Mouse (Mus musculus) forebrain, embryonic 13.5 days (tissue): ENCODE results near the gene Olfr49. TPM values are rescaled to one million over a fixed set of nuclear protein-coding genes. Genes with fewer than 3 reads are reported as not detected.

Experiments
- ATAC-seq: fragments of 200-750 bp; cut with Nextera tagmentation; 2 replicates; pipeline ENCODE4 v1.8.0; 2017
- H3K27ac ChIP-seq: fragments of 300-500 bp; sonication (generic); 2 replicates; pipeline ENCODE4 v1.5.1; 2015; ENCODE audit warnings: inconsistent platforms, mild to moderate bottlenecking, moderate library complexity
- H3K27me3 ChIP-seq: fragments of 300-500 bp; sonication (generic); 2 replicates; pipeline ENCODE4 v1.6.1; 2015; ENCODE audit warnings: mild to moderate bottlenecking, inconsistent platforms
- H3K36me3 ChIP-seq: fragments of 300-500 bp; sonication (generic); 2 replicates; pipeline ENCODE4 v1.6.1; 2015; ENCODE audit warnings: mild to moderate bottlenecking, inconsistent platforms; ENCODE audit not compliant: poor library complexity, severe bottlenecking
- H3K4me1 ChIP-seq: fragments of 300-500 bp; sonication (generic); 2 replicates; pipeline ENCODE4 v1.6.1; 2015; ENCODE audit warnings: inconsistent platforms
- H3K4me2 ChIP-seq: fragments of 300-500 bp; sonication (generic); 2 replicates; pipeline ENCODE4 v1.6.1; 2015; ENCODE audit warnings: inconsistent platforms, mild to moderate bottlenecking, moderate library complexity
- H3K4me3 ChIP-seq: fragments of 300-500 bp; sonication (generic); 2 replicates; pipeline ENCODE4 v1.5.1; 2015; ENCODE audit warnings: mild to moderate bottlenecking, inconsistent platforms
- H3K9ac ChIP-seq: fragments of 300-500 bp; sonication (generic); 2 replicates; pipeline ENCODE4 v1.6.1; 2015; ENCODE audit warnings: mild to moderate bottlenecking, inconsistent platforms
- H3K9me3 ChIP-seq: fragments of 300-500 bp; sonication (generic); replicated peaks from 2 replicates; pipeline ENCODE4 v1.6.1; 2016; ENCODE audit warnings: inconsistent platforms
- WGBS: fragments of 180-500 bp; shearing (Covaris S2); methylation state at CpG from one replicate; pipeline ENCODE4 v1.1.7; 2015; 5-methylcytosine and 5-hydroxymethylcytosine counted together
- polyA plus RNA-seq: library from polyadenylated mRNA; unstranded; fragments of >200 nt; fragmentation: Nextera tagmentation; extraction: Ambion mirVana; gene quantifications from 2 replicates; pipeline ENCODE4 v1.2.1, GENCODE M21; 2015

The Olfr49 gene
- not detected in 2 replicates for polyA plus RNA-seq

DNA sequence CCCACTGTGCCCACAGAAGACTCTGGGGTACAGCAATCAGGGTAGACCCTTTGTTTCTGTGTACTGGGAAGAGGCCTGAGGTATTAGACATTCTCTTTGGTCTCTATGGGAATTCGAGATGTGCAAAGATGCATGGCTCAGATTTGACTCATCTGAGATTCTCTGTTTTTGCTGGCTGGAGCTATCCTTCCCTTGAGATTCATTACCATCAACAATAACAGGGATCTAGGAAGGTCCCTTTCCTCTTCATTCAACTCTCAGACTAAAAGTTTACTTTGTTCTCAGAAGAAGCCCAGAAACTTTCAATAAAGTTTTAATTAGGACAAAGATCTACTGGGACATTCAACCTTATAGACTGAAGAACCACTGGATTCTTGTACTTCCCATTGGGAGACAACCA lies at the start of gene Olfr49:
Gene Olfr49, minus strand, starts transcription at position 101 of the 400 bp plus-strand sequence.
- no peak within 1 kb of the TSS for H3K9ac ChIP-seq
- no peak within 1 kb of the TSS for H3K4me3 ChIP-seq
- no peaks in the 10 kb centered on the region for H3K9me3 ChIP-seq
- no peak within 1 kb of the TSS for H3K4me2 ChIP-seq
- no peaks in the 10 kb centered on the region for H3K36me3 ChIP-seq
- no peak for ATAC-seq
- H3K4me1 ChIP-seq = no peaks in the 10 kb centered on the region
- H3K27me3 ChIP-seq = no peaks in the 10 kb centered on the region
- no peak within 1 kb of the TSS for H3K27ac ChIP-seq
- WGBS = 84% methylated on average over 1 of the region's 1 CpGs

DNA sequence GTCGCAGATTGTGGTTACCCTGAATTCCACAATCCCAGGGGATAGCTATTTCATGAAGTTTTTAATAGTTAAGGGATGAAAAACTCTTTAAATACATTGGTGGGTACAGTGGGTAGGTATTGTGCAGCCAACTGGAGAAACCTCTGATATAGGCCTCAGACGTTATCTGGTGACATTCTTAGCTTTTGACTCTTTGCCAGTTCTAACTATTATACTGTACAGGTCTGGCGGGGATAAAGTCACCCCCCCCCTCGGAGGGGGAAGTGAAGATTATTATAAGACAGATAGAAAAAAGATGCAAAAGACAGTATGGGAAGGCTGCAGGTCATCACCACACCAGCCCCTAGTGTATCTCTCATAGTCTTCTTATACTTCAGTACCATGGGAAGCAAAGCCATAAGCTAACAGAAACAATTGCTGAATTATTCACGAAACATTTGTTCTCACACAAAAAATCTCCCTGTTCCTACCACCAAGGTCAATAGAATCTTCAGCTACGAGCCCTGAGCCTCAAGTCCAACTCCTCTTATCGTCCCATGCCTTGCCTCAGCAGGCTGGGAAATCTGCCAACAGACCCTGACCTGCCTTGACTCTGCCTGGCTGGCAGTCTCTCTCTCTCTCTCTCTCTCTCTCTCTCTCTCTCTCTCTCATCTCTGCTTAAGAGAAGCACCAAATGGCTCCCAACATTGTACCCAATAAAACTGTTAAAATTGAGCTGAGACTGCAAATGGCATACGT lies 48.9 kb upstream of the Olfr49 start:
- H3K27me3 ChIP-seq = no peaks in the 10 kb centered on the region
- no peak overlapping the region for H3K4me2 ChIP-seq
- H3K4me1 ChIP-seq = peaks cover 22% of the 10 kb centered on the region
- H3K9ac ChIP-seq = no peak overlapping the region
- 66% methylated on average over 8 of the region's 8 CpGs for WGBS
- H3K4me3 ChIP-seq = no peak overlapping the region
- H3K27ac ChIP-seq = peak overlapping the region; percentile 78; the same call in 1 of the 2 replicates
- H3K9me3 ChIP-seq = no peaks in the 10 kb centered on the region
- H3K36me3 ChIP-seq = no peaks in the 10 kb centered on the region
- no peak for ATAC-seq

DNA sequence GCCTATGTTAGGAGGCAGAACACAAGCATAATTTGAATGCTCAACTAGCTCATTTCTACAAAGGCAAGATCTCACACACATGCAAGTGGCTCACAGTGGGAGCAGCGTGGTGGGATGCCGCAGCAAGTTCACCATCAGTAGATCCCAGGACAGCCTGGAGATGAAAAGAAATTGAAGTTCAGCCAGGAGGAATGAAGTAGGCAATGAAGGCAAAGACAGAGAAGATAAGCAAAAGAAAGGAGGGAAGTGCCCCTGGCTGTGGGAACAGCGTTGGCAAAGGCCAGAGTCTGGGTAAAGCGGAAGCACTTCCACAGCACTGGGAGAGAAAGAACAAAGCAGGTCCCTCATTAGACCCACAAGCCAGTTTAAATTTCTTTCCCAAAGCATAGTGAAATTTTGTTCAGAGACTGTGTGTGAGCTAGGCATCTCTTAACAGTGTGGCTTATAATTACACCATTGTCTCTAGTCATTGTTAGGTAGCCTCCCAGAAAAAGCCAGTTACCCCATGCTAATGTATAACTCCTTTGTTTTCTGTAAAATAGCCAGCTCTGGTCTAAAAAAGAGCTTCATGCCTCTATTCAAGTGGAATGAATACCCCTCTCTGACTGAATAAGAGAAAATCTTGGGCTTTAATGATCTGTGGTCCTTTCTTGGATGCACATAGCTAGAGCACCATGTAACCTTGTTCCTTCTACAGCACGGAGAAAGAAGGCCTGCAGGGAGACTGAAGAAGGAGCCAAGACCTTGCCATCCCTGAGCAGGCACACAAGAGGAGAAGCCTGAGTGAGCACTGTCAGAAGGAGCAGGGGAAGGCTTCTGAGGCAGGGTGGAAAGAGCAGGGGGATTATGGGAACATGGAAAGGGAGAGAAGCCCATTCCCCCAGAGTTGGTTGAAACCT lies 47.7 kb upstream of the Olfr49 start:
- peak overlapping the region; percentile 78 for H3K27ac ChIP-seq
- peaks cover 22% of the 10 kb centered on the region for H3K4me1 ChIP-seq
- H3K9ac ChIP-seq = no peak overlapping the region
- no peaks in the 10 kb centered on the region for H3K27me3 ChIP-seq
- H3K4me2 ChIP-seq = no peak overlapping the region
- H3K36me3 ChIP-seq = no peaks in the 10 kb centered on the region
- H3K4me3 ChIP-seq = no peak overlapping the region
- ATAC-seq = peak; percentile 96
- H3K9me3 ChIP-seq = no peaks in the 10 kb centered on the region
- 11% methylated on average over 5 of the region's 5 CpGs for WGBS

DNA sequence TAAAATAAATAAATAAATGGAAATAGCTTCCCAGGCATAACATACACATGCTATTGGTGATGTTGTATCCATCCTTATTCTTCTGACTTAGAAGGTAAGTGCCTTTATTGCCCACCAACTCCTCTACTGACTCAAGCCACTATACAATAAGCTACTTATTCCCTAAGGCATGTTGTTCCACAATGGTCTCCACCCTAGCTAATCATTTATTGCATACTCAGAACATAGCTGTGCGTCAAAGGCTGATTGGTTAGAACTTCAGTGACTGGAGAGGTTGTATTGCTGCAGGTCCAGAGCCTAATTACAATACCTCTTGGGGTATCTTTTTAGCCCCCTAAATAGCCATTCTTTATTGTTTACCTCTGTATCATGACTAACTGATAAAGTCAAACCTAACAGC lies 46.4 kb upstream of the Olfr49 start:
- Histone ChIP-seq H3K27ac (0 out of 2 replicates have a peak overlapping the region, but pooled peaks have one; percentile 17), H3K27me3 (no peaks in the 10 kb centered on the region), H3K4me2 (no peak overlapping the region), H3K4me3 (no peak overlapping the region), H3K9ac (no peak overlapping the region), H3K4me1 (peaks cover 22% of the 10 kb centered on the region), H3K9me3 (no peaks in the 10 kb centered on the region), H3K36me3 (no peaks in the 10 kb centered on the region)
- no peak for ATAC-seq
- 80% methylated on average over 1 of the region's 1 CpGs for WGBS

DNA sequence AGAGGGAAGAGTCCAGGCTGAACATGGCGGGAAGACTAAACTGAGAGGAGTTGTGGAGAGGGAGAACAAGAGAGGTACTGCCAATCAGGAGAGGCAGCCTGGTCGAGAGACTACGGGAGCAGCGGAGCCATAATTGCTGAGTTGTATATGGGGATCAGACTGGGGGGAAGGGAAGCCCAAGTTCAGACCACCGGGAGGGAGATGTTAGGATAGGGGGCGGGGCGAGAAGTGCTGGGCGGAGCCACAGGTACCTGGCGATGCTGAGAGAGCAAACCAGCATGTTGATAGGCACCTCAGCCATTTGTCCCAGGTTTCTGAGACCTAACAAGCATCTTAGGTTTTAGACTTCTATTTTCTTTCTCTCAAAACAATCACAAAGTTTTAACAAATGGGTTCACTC lies 44.5 kb upstream of the Olfr49 start:
- no peaks in the 10 kb centered on the region for H3K27me3 ChIP-seq
- no peaks in the 10 kb centered on the region for H3K36me3 ChIP-seq
- H3K27ac ChIP-seq = no peak overlapping the region
- no peak overlapping the region for H3K9ac ChIP-seq
- peaks cover 22% of the 10 kb centered on the region for H3K4me1 ChIP-seq
- H3K4me2 ChIP-seq = no peak overlapping the region
- no peak for ATAC-seq
- no peak overlapping the region for H3K4me3 ChIP-seq
- H3K9me3 ChIP-seq = no peaks in the 10 kb centered on the region
- 62% methylated on average over 9 of the region's 9 CpGs for WGBS

DNA sequence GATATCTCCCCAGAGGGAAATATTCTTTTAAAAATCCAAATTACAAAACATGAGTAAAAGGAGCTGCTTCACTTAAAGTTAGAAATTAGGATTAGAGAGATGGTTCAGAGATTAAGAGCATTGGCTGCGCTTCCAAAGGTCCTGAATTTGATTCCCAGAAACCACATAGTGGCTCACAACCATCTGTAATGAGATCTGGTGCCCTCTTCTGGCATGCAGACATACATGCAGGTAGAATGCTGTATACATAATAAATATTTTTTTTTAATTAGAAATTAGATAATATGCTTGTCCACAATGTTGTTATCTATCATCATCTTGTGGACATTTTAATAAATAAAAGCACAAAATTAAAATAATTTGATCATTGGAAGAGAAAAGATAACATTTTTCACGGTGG lies 43.8 kb upstream of the Olfr49 start:
- Histone ChIP-seq H3K9me3 (no peaks in the 10 kb centered on the region), H3K27me3 (no peaks in the 10 kb centered on the region), H3K4me3 (no peak overlapping the region), H3K4me1 (peaks cover 19% of the 10 kb centered on the region), H3K27ac (no peak overlapping the region), H3K36me3 (no peaks in the 10 kb centered on the region), H3K4me2 (no peak overlapping the region), H3K9ac (no peak overlapping the region)
- 89% methylated on average over 2 of the region's 2 CpGs for WGBS
- no peak for ATAC-seq

DNA sequence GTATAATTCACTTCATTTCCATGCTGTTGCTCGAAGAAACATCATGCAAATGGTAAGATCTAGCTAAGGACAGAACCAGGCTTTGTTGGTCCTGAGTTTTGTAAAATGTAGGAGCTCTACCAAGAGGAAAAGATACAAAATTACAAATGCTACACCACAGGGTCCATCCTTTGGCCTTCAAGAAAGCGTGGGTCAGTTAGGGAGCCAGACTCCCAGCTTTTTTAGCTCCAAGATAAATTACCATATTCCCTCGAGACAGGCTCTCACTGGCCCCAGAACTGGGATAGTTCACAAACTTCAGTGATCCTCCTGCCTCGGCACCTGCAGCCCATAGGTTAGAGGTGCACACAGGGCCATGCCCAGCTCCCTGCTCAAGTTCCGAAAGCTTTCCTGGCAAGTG lies 39.7 kb upstream of the Olfr49 start:
- H3K4me2 ChIP-seq = no peak overlapping the region
- no peak for ATAC-seq
- 85% methylated on average over 5 of the region's 5 CpGs for WGBS
- H3K27ac ChIP-seq = no peak overlapping the region
- H3K9me3 ChIP-seq = no peaks in the 10 kb centered on the region
- H3K36me3 ChIP-seq = no peaks in the 10 kb centered on the region
- H3K9ac ChIP-seq = no peak overlapping the region
- no peaks in the 10 kb centered on the region for H3K27me3 ChIP-seq
- no peak overlapping the region for H3K4me3 ChIP-seq
- no peaks in the 10 kb centered on the region for H3K4me1 ChIP-seq

DNA sequence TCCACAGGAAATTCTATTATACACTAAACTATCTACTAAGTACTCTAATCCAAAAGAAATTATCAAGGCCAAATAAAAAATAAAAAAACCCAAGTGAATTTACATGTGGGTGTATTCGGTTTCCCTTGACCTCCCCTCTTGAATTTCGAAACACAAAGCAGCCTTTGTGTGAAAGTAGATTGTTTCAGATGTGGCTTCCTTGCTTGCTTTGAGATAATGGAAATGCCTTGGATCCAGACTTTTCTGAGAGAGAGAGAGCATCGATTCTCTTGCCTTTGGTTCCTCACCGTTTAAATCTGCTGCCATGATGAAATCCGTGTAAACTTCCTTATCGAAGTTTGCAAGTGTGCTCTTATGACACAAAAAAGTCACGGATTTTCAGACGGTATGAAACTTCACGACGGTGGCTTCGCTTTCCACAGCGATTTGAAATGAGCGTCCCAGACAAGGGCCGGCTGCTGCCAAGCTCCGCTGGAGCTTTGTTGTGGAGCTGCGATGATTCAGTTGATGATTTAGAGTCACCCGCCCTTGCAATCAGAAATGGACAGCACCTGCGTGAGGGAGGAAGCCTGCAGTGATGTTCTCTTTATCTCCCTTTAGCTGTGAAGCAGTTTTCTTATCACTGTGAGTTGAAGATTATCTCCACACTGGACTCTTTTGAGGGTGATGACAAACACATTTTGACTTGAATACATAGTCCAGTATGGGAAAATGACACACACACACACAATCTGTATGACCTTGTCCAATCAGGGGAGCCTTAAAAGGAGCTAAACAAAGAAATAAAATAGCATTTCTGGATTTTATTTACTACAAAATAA lies 37.0 kb upstream of the Olfr49 start:
- Histone ChIP-seq H3K9ac (no peak overlapping the region), H3K4me1 (no peaks in the 10 kb centered on the region), H3K4me3 (no peak overlapping the region), H3K27me3 (no peaks in the 10 kb centered on the region), H3K4me2 (no peak overlapping the region), H3K9me3 (0 out of 2 replicates have a peak, but pooled peaks cover 3% of the 10 kb centered on the region), H3K36me3 (no peaks in the 10 kb centered on the region), H3K27ac (no peak overlapping the region)
- no peak for ATAC-seq
- WGBS = 75% methylated on average over 18 of the region's 18 CpGs

DNA sequence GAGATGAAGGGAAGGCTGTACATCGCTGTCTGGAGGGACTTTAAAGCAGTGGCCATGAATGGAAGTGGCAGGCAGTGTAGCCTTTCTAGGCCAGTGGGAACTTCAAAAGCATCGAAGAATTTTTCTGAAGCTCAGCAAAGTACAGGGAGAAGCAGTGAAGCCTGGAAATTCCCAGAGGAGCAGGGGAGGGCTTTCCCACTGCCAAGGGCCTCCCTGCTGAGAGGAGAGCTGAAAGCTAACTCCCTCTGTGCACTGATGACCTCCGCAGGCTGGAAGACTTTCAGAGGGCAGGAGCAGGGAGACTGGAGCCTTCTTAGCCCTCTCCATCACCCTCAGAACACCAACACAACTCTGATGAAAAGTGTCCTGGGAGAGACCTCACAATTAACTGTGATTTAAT lies 27.0 kb upstream of the Olfr49 start:
- no peaks in the 10 kb centered on the region for H3K36me3 ChIP-seq
- H3K9me3 ChIP-seq = no peaks in the 10 kb centered on the region
- 24% methylated on average over 3 of the region's 3 CpGs for WGBS
- no peak overlapping the region for H3K9ac ChIP-seq
- no peak for ATAC-seq
- no peaks in the 10 kb centered on the region for H3K4me1 ChIP-seq
- no peaks in the 10 kb centered on the region for H3K27me3 ChIP-seq
- no peak overlapping the region for H3K27ac ChIP-seq
- H3K4me2 ChIP-seq = no peak overlapping the region
- no peak overlapping the region for H3K4me3 ChIP-seq

DNA sequence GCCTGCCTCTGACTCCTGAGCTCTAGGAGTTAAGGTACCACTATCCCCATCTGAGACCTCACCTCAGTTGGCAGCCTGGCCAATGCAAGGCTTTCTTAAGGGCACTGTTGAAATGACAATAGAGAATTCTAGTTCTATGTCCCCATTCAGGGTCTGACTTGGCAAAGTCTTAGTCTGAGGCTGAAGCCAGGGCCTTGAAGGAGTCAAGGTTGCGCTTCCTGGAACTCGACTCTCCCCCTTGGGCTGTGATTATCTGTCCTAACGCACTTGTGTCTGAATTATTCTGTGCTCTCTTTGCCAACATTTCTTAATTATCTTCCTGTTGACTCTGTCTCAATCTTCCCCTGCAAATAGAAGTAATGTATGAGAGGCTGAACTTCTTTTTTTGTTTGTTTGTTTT lies 15.9 kb upstream of the Olfr49 start:
- ATAC-seq = no peak
- 79% methylated on average over 3 of the region's 3 CpGs for WGBS

DNA sequence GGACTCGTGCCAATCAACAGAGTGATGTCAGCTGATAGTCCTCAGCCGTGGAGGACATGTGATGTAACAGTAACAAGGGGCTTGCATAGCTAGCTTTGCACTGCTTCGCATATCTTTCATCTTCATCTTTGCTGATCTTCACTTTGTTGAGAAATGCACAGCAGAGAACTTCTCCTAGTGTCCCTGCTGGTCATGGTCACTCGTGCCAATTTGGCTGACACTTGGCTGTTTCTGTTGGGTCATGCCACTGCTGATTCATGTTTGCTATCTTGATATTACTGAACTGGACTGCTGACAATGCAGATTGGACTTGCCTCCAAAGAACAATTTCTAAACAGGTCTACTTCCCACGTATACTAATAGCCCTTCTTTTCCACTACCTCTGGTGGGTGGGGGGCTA lies 15.4 kb upstream of the Olfr49 start:
- no peak for ATAC-seq
- H3K36me3 ChIP-seq = no peaks in the 10 kb centered on the region
- H3K9ac ChIP-seq = no peak overlapping the region
- H3K9me3 ChIP-seq = no peaks in the 10 kb centered on the region; the same call in 1 of the 2 replicates
- H3K4me3 ChIP-seq = no peak overlapping the region
- H3K4me2 ChIP-seq = no peak overlapping the region
- no peaks in the 10 kb centered on the region for H3K4me1 ChIP-seq
- WGBS = 88% methylated on average over 5 of the region's 5 CpGs
- no peak overlapping the region for H3K27ac ChIP-seq
- no peaks in the 10 kb centered on the region for H3K27me3 ChIP-seq

More for the DNA sequence above, 15.9 kb upstream of the Olfr49 start:
- Histone ChIP-seq H3K36me3 (no peaks in the 10 kb centered on the region), H3K27me3 (no peaks in the 10 kb centered on the region), H3K4me1 (no peaks in the 10 kb centered on the region), H3K27ac (no peak overlapping the region), H3K9me3 (no peaks in the 10 kb centered on the region; the same call in 1 of the 2 replicates), H3K4me2 (no peak overlapping the region), H3K4me3 (no peak overlapping the region), H3K9ac (no peak overlapping the region)

DNA sequence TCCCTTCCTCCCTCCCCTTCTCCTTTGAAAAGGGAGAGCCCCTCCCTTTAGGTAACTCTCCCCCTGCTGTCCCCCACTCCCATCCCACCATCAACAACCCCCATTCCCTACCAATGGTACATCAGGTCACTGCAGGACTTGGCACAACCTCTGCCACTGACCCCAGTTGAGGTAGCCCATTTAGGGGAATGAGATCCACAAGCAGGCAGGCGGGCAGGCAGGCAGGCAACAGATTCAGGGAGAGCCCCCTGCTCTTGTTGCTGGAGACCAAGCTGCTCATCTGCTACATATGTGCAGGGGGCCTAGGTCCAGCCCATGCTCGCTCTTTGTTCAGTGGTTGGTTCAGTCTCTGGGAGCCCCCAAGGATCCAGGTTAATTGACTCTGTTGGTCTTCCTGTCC lies 8.3 kb downstream of the Olfr49 start:
- Histone ChIP-seq H3K4me2 (no peak overlapping the region), H3K27ac (no peak overlapping the region), H3K9ac (no peak overlapping the region), H3K27me3 (no peaks in the 10 kb centered on the region), H3K4me1 (no peaks in the 10 kb centered on the region), H3K9me3 (no peaks in the 10 kb centered on the region), H3K36me3 (no peaks in the 10 kb centered on the region), H3K4me3 (no peak overlapping the region)
- ATAC-seq = no peak
- 88% methylated on average over 2 of the region's 2 CpGs for WGBS
